Mouse (Mus musculus): ENCODE measurements around the gene Izumo2.

Gene Izumo2

GRCm38 (mm10) chr7:44708574-44708973, at the start of gene Izumo2:
Gene Izumo2, plus strand, starts transcription at chr7:44708742.
- DNase-seq (ENCODE audit: low spot score): no peak

- no peak for DNase-seq (ENCODE audit: low spot score)
Measured at GRCm38 (mm10) chr7:44661219-44661618, 47.3 kb upstream of the Izumo2 start.

GRCm38 (mm10) chr7:44662168-44662567, 46.4 kb upstream of the Izumo2 start:
- no peak for DNase-seq (ENCODE audit: low spot score)

- no peak for DNase-seq (ENCODE audit: low spot score)
Measured at GRCm38 (mm10) chr7:44662569-44662968, 46.0 kb upstream of the Izumo2 start.

GRCm38 (mm10) chr7:44663546-44663945, 45.0 kb upstream of the Izumo2 start:
- DNase-seq (ENCODE audit: low spot score): no peak

GRCm38 (mm10) chr7:44664731-44665130, 43.8 kb upstream of the Izumo2 start:
- DNase-seq (ENCODE audit: low spot score): no peak

GRCm38 (mm10) chr7:44666462-44666861, 42.1 kb upstream of the Izumo2 start:
- no peak for DNase-seq (ENCODE audit: low spot score)

- DNase-seq (ENCODE audit: low spot score): no peak
Measured at GRCm38 (mm10) chr7:44667996-44668738, 40.4 kb upstream of the Izumo2 start.

GRCm38 (mm10) chr7:44669103-44669502, 39.4 kb upstream of the Izumo2 start:
- DNase-seq (ENCODE audit: low spot score): no peak

- peak; percentile 94 for DNase-seq (ENCODE audit: low spot score)
Measured at GRCm38 (mm10) chr7:44670803-44671202, 37.7 kb upstream of the Izumo2 start, which contains the start of gene Myh14. Gene Myh14, minus strand, starts transcription at chr7:44670843.

GRCm38 (mm10) chr7:44672193-44672592, 36.3 kb upstream of the Izumo2 start:
- no peak for DNase-seq (ENCODE audit: low spot score)

GRCm38 (mm10) chr7:44674511-44674910, 34.0 kb upstream of the Izumo2 start:
- no peak for DNase-seq (ENCODE audit: low spot score)

GRCm38 (mm10) chr7:44675171-44675570, 33.4 kb upstream of the Izumo2 start:
- DNase-seq (ENCODE audit: low spot score): no peak

GRCm38 (mm10) chr7:44676126-44676525, 32.4 kb upstream of the Izumo2 start:
- no peak for DNase-seq (ENCODE audit: low spot score)

- DNase-seq (ENCODE audit: low spot score): no peak
Measured at GRCm38 (mm10) chr7:44676611-44677010, 31.9 kb upstream of the Izumo2 start.

GRCm38 (mm10) chr7:44683656-44684055, 24.9 kb upstream of the Izumo2 start:
- no peak for DNase-seq (ENCODE audit: low spot score)

- DNase-seq (ENCODE audit: low spot score): no peak
Measured at GRCm38 (mm10) chr7:44685531-44686402, 22.8 kb upstream of the Izumo2 start.

GRCm38 (mm10) chr7:44688890-44689289, 19.7 kb upstream of the Izumo2 start:
- no peak for DNase-seq (ENCODE audit: low spot score)

- DNase-seq (ENCODE audit: low spot score): no peak
Measured at GRCm38 (mm10) chr7:44689331-44689730, 19.2 kb upstream of the Izumo2 start.

GRCm38 (mm10) chr7:44693427-44694175, 14.9 kb upstream of the Izumo2 start:
- no peak for DNase-seq (ENCODE audit: low spot score)

GRCm38 (mm10) chr7:44695223-44695622, 13.3 kb upstream of the Izumo2 start:
- no peak for DNase-seq (ENCODE audit: low spot score)

- DNase-seq (ENCODE audit: low spot score): peak; percentile 30
Measured at GRCm38 (mm10) chr7:44697191-44697710, 11.3 kb upstream of the Izumo2 start.

Data from embryo, embryonic 10.5 days (tissue).